Mouse (Mus musculus) embryonic fibroblast, embryonic 13.5 days (primary cell): ENCODE data around the gene Fchsd2. TPM values are rescaled to one million over a fixed set of nuclear protein-coding genes. Genes with fewer than 3 reads are reported as not detected.

Experiments
- H3K27ac ChIP-seq: 2 replicates; pipeline ENCODE4 v1.5.1; 2012; ENCODE audit warnings: low read length, control low read depth, inconsistent platforms; ENCODE audit not compliant: insufficient read depth
- H3K4me1 ChIP-seq: 2 replicates; pipeline ENCODE4 v1.6.1; 2011; ENCODE audit warnings: low read length; ENCODE audit not compliant: control insufficient read depth, insufficient read depth
- H3K4me3 ChIP-seq: 2 replicates; pipeline ENCODE4 v1.5.1; 2011; ENCODE audit warnings: mild to moderate bottlenecking, control low read depth, low read length; ENCODE audit not compliant: insufficient read depth
- CTCF ChIP-seq: IDR thresholded peaks from 2 replicates; pipeline ENCODE4 v1.5.1; 2011; ENCODE audit warnings: mild to moderate bottlenecking, control low read depth, low read length, moderate library complexity, borderline replicate concordance; ENCODE audit not compliant: insufficient read depth
- POLR2A ChIP-seq: IDR thresholded peaks from 2 replicates; pipeline ENCODE4 v1.6.1; 2011; ENCODE audit warnings: low read depth, mild to moderate bottlenecking, control low read depth, low read length, moderate library complexity
- polyA plus RNA-seq: library from polyadenylated mRNA; stranded (reverse); fragments of >200 nt; gene quantifications from 2 replicates; pipeline ENCODE4 v1.2.4, GENCODE M21; 2011; ENCODE audit warnings: low read depth; ENCODE audit not compliant: missing spikeins, insufficient read length

Gene Fchsd2
- polyA plus RNA-seq, 1 experiment: 29.0 TPM

DNA sequence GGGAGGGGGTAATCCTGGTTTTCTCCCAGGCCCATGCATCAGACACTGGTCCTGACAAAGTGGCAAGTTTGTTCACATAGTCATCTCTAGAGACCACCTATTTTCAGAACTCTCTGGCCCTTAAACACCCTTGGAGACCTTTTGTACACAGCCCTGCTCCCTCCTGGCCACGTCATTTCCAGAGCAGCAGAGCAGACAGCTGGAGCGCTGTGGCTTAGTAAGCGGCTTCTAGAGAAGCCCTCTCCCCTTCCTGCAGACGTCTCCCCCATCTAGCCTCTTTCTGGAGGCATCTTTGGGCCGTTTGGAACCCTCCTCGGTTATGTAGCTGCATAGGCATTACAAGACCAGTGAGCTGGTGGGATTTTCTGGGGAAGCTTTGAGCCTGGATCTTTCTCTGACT lies 21.6 kb upstream of the Fchsd2 start:
- Histone ChIP-seq H3K4me3 (no peak overlapping the region), H3K27ac (no peak overlapping the region), H3K4me1 (no peaks in the 10 kb centered on the region)
- TF ChIP-seq POLR2A: no peak
- TF ChIP-seq CTCF: no peak

DNA sequence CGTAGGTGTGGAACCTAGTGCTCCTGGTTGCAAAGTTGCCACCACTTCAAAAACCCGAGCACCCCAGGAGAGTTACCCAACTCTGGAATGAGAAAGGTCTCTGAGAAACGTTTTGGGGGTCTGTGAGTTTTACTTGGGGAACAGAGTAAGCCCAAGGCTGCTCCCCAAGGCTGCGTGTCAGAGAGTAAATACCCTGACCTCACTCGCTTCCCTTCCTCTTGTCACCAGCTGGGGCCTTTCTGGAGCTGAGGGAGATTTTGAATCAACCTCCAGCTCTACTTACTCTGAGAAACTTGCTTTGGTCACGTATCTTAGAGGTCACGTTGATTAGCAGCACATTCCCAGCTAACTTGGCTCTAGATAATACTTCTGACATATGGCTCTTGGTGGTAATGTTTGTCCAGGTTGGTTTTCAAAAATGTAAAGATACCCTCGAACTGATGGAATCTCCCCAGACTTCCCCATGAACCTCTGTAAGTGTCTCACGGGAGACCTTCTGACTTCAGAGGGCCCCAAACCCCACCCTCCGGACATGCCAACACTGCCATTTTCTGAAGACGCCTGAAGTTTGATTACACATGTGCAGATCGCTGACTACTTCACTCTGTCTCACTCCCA lies 20.4 kb upstream of the Fchsd2 start:
- TF ChIP-seq POLR2A: no peak
- TF ChIP-seq CTCF: no peak
- Histone ChIP-seq H3K27ac (no peak overlapping the region), H3K4me1 (no peaks in the 10 kb centered on the region), H3K4me3 (no peak overlapping the region)

DNA sequence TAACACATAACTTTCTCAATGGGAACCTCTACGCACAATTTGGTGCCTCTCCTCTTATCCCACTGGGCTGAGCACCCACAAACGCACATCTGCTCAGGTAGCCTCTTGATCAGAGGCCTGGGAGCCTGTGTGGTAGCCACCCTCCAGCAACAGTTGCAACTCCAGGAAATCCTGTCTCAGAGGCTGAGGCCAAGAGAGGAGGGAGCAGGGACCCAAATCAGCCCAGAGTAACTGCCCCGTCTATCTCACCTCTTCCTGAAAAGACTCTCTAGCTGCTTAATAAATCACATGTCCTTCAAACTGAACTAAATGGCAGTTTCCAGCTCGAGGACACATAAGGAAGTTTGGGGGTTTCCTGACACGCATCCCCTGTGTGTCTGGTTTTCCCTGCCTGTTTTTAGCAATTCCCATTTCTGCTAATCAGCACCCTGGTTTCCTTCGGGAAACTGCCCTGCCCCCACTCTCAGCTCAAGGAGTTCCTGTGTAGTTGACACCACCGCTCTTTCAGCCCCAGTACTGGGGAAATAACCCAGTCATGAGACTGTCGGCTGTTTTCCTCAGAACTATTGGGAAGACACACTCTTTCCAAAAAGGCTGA lies 18.4 kb upstream of the Fchsd2 start:
- TF ChIP-seq POLR2A (no peak), CTCF (no peak)
- H3K4me1 ChIP-seq: no peaks in the 10 kb centered on the region
- no peak overlapping the region for H3K4me3 ChIP-seq
- no peak overlapping the region for H3K27ac ChIP-seq

DNA sequence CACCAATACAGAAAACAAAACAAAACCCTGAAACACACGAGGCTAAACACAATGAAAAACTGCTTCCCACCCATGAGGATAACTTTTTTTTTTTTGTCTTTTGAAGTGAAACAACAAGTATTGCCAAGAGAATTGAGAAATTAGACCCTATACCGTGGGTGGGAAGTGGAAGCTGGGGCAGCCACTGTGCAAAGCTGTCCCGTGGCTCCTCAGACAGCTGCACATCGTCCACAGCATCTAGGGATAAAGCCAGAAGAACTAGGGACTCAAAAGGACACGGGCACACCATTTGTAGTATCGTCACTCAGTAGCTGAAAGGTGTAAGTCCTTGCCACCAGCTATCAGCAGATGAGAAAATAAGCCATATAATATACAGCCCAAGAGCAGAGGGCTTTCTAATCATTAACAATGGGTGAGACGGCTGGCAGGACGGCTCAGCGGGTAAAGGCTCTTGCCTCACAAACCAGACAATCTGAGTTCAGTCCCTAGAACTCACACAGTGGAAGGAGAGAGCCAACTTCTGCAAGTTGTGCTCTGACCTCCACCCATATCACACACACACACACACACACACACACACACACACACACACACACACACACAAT lies 9.0 kb upstream of the Fchsd2 start:
- TF ChIP-seq POLR2A: no peak
- TF ChIP-seq CTCF: no peak
- Histone ChIP-seq H3K4me1 (peaks cover 3% of the 10 kb centered on the region), H3K4me3 (no peak overlapping the region), H3K27ac (no peak overlapping the region)

DNA sequence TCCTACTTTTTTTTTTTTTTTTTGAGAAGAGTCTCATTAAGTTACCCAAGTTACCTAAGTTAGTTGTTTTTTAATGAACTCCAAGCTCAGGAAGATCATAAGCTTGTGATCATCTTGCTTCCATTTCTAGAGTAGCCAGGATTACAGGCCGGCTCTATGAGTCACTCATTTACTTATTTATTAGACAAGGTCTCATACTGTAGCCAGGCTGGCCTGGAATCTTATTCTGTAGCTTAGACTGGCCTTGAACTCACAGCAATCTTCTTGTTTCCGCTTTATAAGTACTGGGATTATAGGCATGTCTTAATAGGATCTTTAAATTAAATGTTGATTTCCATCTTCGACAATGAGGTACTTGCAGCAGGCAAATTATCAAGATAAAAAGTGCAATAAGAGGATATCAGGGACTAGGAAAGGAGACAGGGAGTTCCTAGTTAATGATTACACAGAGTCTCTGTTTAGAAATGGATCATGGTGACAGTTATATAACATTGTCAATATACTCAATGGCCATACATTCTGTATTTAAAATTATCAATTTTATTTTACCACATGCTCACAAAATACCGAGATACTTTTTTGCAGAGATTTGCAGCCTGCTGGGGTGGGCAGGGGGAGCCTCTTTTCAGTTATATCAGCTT lies 7.7 kb upstream of the Fchsd2 start:
- no peak overlapping the region for H3K27ac ChIP-seq
- no peak overlapping the region for H3K4me3 ChIP-seq
- TF ChIP-seq POLR2A (no peak), CTCF (no peak)
- peaks cover 3% of the 10 kb centered on the region for H3K4me1 ChIP-seq

DNA sequence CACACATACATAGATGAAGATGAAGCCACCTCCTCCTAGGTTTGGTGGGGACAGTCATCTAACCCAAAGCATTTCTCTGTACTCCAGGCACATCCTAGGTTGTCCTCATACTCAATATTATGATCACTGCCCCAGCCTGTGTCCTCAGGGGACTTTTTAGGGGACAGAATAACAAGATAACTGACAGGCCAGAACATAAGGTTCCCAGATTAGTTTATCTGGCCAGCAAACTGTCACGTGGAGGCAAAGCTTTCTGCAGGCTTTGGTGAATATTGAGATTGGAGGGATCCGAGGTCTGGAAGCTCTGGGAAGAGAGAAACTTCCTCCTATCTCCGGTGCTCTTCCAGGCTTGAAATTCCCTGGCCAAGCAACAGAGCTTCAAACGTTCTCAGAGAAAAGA lies 6.9 kb upstream of the Fchsd2 start:
- H3K27ac ChIP-seq: no peak overlapping the region
- H3K4me3 ChIP-seq: no peak overlapping the region
- no peak for TF ChIP-seq POLR2A
- no peak for TF ChIP-seq CTCF
- peaks cover 3% of the 10 kb centered on the region for H3K4me1 ChIP-seq

DNA sequence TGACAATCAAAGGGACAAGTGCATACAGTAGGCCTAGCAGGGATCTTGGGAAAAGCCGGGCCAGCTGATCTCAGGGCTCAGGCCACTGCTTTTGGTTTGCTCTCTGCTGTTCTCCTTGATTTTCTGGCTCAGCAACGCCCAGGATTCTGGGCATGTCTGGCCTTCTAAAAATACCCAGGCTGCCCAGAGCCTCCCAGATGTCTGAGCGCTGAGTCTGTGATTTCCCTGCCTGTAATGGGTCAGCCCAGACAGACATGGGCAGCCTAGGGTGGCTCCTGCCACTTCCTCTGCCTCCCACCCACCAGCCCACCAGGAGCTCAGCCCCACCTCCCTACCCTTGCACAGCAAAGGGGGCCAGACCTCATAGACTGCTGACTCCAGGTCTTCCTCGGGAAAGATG lies 4.0 kb upstream of the Fchsd2 start:
- TF ChIP-seq POLR2A: no peak
- TF ChIP-seq CTCF: no peak
- Histone ChIP-seq H3K4me1 (peaks cover 3% of the 10 kb centered on the region), H3K27ac (peak overlapping the region; percentile 52), H3K4me3 (no peak overlapping the region)

DNA sequence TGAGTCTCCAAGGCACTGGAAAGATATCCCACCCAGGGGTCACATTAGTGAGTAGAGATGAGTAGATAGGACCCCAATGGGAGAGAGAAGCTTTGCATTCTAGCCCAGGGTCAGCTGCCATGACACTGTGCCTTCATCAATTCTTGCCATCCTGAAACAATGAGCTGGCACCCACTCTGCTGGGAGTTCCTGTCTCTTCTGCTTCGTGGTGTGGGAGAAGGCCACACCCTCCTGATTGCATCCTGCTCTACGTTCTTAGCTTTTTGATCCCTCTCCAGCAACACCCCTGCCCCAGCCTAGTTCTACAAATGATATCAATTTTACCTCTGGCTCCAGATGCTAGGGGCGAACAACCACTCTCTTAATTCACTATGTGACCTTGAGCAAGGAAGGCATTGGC lies 3.4 kb upstream of the Fchsd2 start:
- Histone ChIP-seq H3K4me1 (peaks cover 3% of the 10 kb centered on the region), H3K4me3 (no peak overlapping the region), H3K27ac (peak overlapping the region; percentile 28; the same call in 1 of the 2 replicates)
- TF ChIP-seq CTCF (no peak), POLR2A (no peak)

DNA sequence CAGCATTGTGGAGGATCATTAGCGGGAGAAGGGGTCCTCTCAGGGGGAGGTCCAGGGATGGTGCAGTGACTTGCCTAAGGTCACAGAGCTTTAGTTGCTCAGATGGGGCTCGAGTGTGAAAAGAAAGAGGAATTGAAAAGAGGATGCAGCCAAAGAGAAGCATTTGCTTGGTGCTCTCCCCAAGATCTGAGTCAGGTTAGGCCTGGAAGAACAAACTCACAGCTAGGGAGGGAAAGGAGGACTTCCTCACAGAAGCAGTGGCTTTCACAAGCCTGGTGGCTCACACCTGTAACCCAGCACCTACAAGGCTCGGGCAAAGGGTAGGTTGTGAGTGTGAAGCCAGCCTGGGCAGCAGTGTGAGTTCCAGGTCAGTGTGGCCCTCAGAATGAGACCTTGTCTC lies 568 bp downstream of the Fchsd2 start:
- no peak for TF ChIP-seq CTCF
- TF ChIP-seq POLR2A: no peak
- no peak overlapping the region for H3K27ac ChIP-seq
- no peak overlapping the region for H3K4me3 ChIP-seq
- peaks cover 3% of the 10 kb centered on the region for H3K4me1 ChIP-seq

DNA sequence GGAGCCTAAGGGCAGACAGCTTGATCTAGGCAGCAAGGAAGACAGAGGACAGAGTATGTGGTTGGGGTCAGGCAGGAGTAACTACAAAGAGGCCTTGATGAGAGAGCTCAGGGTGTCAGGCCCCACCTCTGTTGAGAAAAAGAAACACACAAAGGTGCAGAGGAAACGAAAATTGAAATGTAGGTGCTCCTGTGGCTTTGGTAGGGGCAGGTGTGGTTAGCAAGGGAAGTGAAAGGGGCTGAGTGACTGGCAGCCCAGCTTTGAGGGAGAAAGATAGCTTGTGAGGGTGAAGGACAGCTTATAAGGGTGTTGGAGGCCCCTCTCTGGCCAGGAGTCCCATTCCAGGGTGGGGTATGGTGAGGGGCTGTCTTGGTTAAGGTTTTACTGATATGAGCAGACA lies 2.1 kb downstream of the Fchsd2 start:
- TF ChIP-seq CTCF: no peak
- TF ChIP-seq POLR2A: no peak
- Histone ChIP-seq H3K27ac (no peak overlapping the region), H3K4me1 (no peaks in the 10 kb centered on the region), H3K4me3 (no peak overlapping the region)
